Mouse (Mus musculus) testis, adult 2 months (tissue): Measurements from ENCODE around the gene Cebpb.
"Not testable (repeated sequence)": the region's sequence is repeated elsewhere in the genome, so short reads cannot be mapped to it uniquely, and the experiment has no call there.

Source experiments
- CTCF ChIP-seq: fragments of 200-500 bp; IDR thresholded peaks from 2 replicates; pipeline ENCODE4 v1.5.1; 2012; ENCODE audit warnings: low read depth, mild to moderate bottlenecking, inconsistent platforms, low read length, moderate library complexity; ENCODE audit not compliant: control insufficient read depth, insufficient read depth, insufficient replicate concordance
- POLR2A ChIP-seq: fragments of 200-500 bp; IDR thresholded peaks from 2 replicates; pipeline ENCODE4 v1.6.1; 2012; ENCODE audit warnings: low read depth, mild to moderate bottlenecking, inconsistent platforms, low read length, moderate library complexity; ENCODE audit not compliant: control insufficient read depth

DNA sequence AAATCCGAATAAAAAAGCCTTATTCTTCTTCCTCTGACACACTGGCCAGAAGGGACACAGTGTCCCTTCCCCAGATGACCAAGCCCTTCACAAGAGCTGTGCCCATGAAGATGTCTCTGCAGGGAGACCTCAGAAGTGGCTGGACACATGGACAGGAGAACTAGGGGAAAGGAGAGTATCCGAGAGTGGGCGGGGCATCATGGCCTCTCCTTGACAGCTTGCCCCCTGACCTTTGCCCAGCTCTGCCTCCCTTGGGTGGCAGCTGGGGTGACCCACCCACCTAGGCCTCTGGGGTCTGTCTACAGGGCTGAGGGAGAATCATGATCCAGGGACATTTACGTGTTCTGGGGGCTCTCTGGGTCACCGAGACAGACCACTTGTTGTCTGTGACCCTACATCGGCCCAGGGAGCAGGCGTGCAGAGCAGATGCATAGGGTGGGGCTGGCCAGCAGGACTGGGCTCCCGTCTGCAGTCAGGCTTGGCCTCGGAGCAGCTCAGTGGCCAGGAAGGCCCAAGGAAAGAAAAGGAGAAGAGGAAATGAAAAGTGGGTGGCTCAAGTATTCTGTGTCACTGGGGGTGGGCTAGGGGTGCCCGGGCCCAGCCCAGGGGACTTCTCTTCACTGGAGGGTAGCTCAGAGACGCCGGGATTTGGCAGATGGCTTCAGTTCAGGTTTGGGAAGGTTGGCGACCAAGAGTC lies 45.2 kb upstream of the Cebpb start:
- TF ChIP-seq CTCF, POLR2A: not testable (repeated sequence)
